Mouse (Mus musculus) spleen, adult 2 months (tissue): ENCODE measurements around the gene Trim50.

Experiments used
- CTCF ChIP-seq: fragments of 200-500 bp; IDR thresholded peaks from 2 replicates; pipeline ENCODE4 v1.5.1; 2011; ENCODE audit warnings: mild to moderate bottlenecking, inconsistent platforms; ENCODE audit not compliant: insufficient read depth, insufficient read length, insufficient replicate concordance; ENCODE audit errors: extremely low read depth
- POLR2A ChIP-seq: fragments of 200-500 bp; IDR thresholded peaks from 2 replicates; pipeline ENCODE4 v1.6.1; 2011; ENCODE audit warnings: low read depth, low read length, inconsistent platforms

DNA sequence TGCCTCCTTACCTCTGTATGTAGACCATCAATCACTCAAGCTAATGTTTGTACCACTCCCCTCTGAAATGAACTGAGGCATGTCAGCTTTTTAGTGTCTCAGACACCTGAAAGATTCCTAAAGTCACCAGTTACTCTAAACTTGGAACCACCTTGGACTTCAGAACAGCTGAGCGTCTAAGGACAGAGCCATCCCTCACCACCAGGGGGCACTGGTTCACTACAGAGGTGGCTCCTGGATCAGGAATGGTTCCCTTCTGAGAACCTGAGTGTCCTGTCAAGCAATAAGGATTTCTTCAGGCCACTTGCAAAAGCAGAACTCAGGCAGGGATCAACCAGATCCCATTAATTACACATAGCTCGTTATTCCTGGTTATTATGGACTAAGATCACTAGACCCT, 47.1 kb downstream of the Trim50 start:
- TF ChIP-seq POLR2A (no peak), CTCF (peak; percentile 86; the same call in 1 of the 2 replicates)
